Mouse (Mus musculus): ENCODE results near the gene Susd3. TPM values are rescaled to one million over a fixed set of nuclear protein-coding genes. Genes with fewer than 3 reads are reported as not detected.

Susd3 gene
- total RNA-seq, 1 experiment from 2014 or later, result 49.3 TPM

- ATAC-seq (ENCODE audit: extremely low read depth, insufficient number of reproducible peaks, low FRiP score, poor library complexity, severe bottlenecking), result no peak
Observed at GRCm38 (mm10) chr13:49190876-49191672, 57.4 kb downstream of the Susd3 start.

GRCm38 (mm10) chr13:49189970-49190870, 58.3 kb downstream of the Susd3 start:
- ATAC-seq (ENCODE audit: extremely low read depth, insufficient number of reproducible peaks, low FRiP score, poor library complexity, severe bottlenecking), result no peak

- no peak for ATAC-seq (ENCODE audit: extremely low read depth, insufficient number of reproducible peaks, low FRiP score, poor library complexity, severe bottlenecking)
Observed at GRCm38 (mm10) chr13:49188966-49189360, 59.5 kb downstream of the Susd3 start.

GRCm38 (mm10) chr13:49188219-49188965, 60.1 kb downstream of the Susd3 start:
- no peak; the same call in 1 of the 2 replicates for ATAC-seq (ENCODE audit: extremely low read depth, insufficient number of reproducible peaks, low FRiP score, poor library complexity, severe bottlenecking)

- ATAC-seq (ENCODE audit: extremely low read depth, insufficient number of reproducible peaks, low FRiP score, poor library complexity, severe bottlenecking), result peak; percentile 84
Observed at GRCm38 (mm10) chr13:49187288-49188218, 61.0 kb downstream of the Susd3 start, which contains the start of gene Ninj1. Gene Ninj1 (plus strand): TSS chr13:49187485.

GRCm38 (mm10) chr13:49186798-49187287, 61.7 kb downstream of the Susd3 start:
- no peak for ATAC-seq (ENCODE audit: extremely low read depth, insufficient number of reproducible peaks, low FRiP score, poor library complexity, severe bottlenecking)

- no peak for ATAC-seq (ENCODE audit: extremely low read depth, insufficient number of reproducible peaks, low FRiP score, poor library complexity, severe bottlenecking)
Observed at GRCm38 (mm10) chr13:49183646-49184045, 64.9 kb downstream of the Susd3 start.

GRCm38 (mm10) chr13:49183161-49183560, 65.3 kb downstream of the Susd3 start:
- ATAC-seq (ENCODE audit: extremely low read depth, insufficient number of reproducible peaks, low FRiP score, poor library complexity, severe bottlenecking), result no peak

GRCm38 (mm10) chr13:49181411-49181984, 67.0 kb downstream of the Susd3 start:
- no peak for ATAC-seq (ENCODE audit: extremely low read depth, insufficient number of reproducible peaks, low FRiP score, poor library complexity, severe bottlenecking)

GRCm38 (mm10) chr13:49180691-49181090, 67.8 kb downstream of the Susd3 start:
- ATAC-seq (ENCODE audit: extremely low read depth, insufficient number of reproducible peaks, low FRiP score, poor library complexity, severe bottlenecking), result no peak

Other genes starting within 250 kb of the Susd3 start
- 0.12 TPM in 1 of 2 replicates, not detected in the other for gene Wnk2, start 100.7 kb downstream of the Susd3 start, total RNA-seq (2017)
- gene Ninj1, start 61.2 kb downstream of the Susd3 start, total RNA-seq (2017), result 64.2 and 88.4 TPM in 2 replicates
- gene Card19, start 32.7 kb downstream of the Susd3 start, total RNA-seq (2017), result 105 and 113 TPM in 2 replicates
- 95.8 and 99.2 TPM in 2 replicates for gene Fgd3, start 71.6 kb upstream of the Susd3 start, total RNA-seq (2017)
- gene Bicd2, start 92.9 kb upstream of the Susd3 start, total RNA-seq (2017), result 23.1 and 27.0 TPM in 2 replicates
- gene Ippk, start 172.5 kb upstream of the Susd3 start, total RNA-seq (2017), result 8.1 TPM in 2 replicates
- 0.74 and 1.4 TPM in 2 replicates for gene Tes3-ps, start 244.6 kb upstream of the Susd3 start, total RNA-seq (2017)